Mouse (Mus musculus) embryonic facial prominence, embryonic 14.5 days (tissue): Measurements from ENCODE around the gene Nid1. TPM values are rescaled to one million over a fixed set of nuclear protein-coding genes. Genes with fewer than 3 reads are reported as not detected.
A peak's percentile ranks its signal among the peaks of the same experiment; 100 is the strongest.
"Not testable (repeated sequence)": the region's sequence is repeated elsewhere in the genome, so short reads cannot be mapped to it uniquely, and the experiment has no call there.

ENCODE experiments used
- ATAC-seq: fragments of 200-750 bp; cut with Nextera tagmentation; 2 replicates; pipeline ENCODE4 v1.8.0; 2017; ENCODE audit warnings: low read depth, moderate number of reproducible peaks, moderate TSS enrichment
- DNase-seq: peaks from one replicate; pipeline ENCODE4 v3.0.0-alpha.2; 2015; ENCODE audit warnings: low spot score
- H3K27ac ChIP-seq: fragments of 300-500 bp; sonication (generic); replicated peaks from 2 replicates; pipeline ENCODE4 v1.5.1; 2014; ENCODE audit warnings: low read depth, mild to moderate bottlenecking, low read length, moderate library complexity
- H3K27me3 ChIP-seq: fragments of 300-500 bp; sonication (generic); replicated peaks from 2 replicates; pipeline ENCODE4 v1.6.1; 2014; ENCODE audit warnings: low read length; ENCODE audit not compliant: control insufficient read depth, insufficient read depth
- H3K36me3 ChIP-seq: fragments of 300-500 bp; sonication (generic); 2 replicates; pipeline ENCODE4 v1.6.1; 2014; ENCODE audit warnings: low read length, mixed read lengths; ENCODE audit not compliant: control insufficient read depth, insufficient read depth
- H3K4me1 ChIP-seq: fragments of 300-500 bp; sonication (generic); 2 replicates; pipeline ENCODE4 v1.6.1; 2014; ENCODE audit warnings: antibody characterized with exemption, low read length; ENCODE audit not compliant: control insufficient read depth, insufficient read depth
- H3K4me2 ChIP-seq: fragments of 300-500 bp; sonication (generic); 2 replicates; pipeline ENCODE4 v1.6.1; 2014; ENCODE audit warnings: low read depth, mild to moderate bottlenecking, low read length, moderate library complexity, mixed read lengths
- H3K4me3 ChIP-seq: fragments of 300-500 bp; sonication (generic); 2 replicates; pipeline ENCODE4 v1.5.1; 2014; ENCODE audit warnings: low read depth, mild to moderate bottlenecking, low read length
- H3K9ac ChIP-seq: fragments of 300-500 bp; sonication (generic); 2 replicates; pipeline ENCODE4 v1.6.1; 2014; ENCODE audit warnings: low read depth, mild to moderate bottlenecking, low read length, moderate library complexity, mixed read lengths
- H3K9me3 ChIP-seq: fragments of 300-500 bp; sonication (generic); 2 replicates; pipeline ENCODE4 v1.6.1; 2016; ENCODE audit warnings: low read length; ENCODE audit not compliant: control insufficient read depth
- WGBS: fragments of 180-500 bp; shearing (Covaris S2); extraction: QIAGEN DNeasy Blood & Tissue Kit; methylation state at CpG from one replicate; pipeline ENCODE4 v1.1.7; 2014; 5-methylcytosine and 5-hydroxymethylcytosine counted together
- polyA plus RNA-seq: library from polyadenylated mRNA; unstranded; fragments of >200 nt; fragmentation: Nextera tagmentation; extraction: Ambion mirVana; gene quantifications from 2 replicates; pipeline ENCODE4 v1.2.1, GENCODE M21; 2014

The Nid1 gene
- polyA plus RNA-seq, 1 experiment from 2014 or later: 142 TPM

- H3K36me3 ChIP-seq: no peaks in the 10 kb centered on the region
- H3K4me1 ChIP-seq: no peaks in the 10 kb centered on the region
- DNase-seq (no peak), ATAC-seq (no peak)
- no peaks in the 10 kb centered on the region for H3K9me3 ChIP-seq
- no peak overlapping the region for H3K27ac ChIP-seq
- H3K4me2 ChIP-seq: no peak overlapping the region
- H3K4me3 ChIP-seq: no peak overlapping the region
- no peaks in the 10 kb centered on the region for H3K27me3 ChIP-seq
- WGBS: 68% methylated on average over 2 of the region's 2 CpGs
- H3K9ac ChIP-seq: no peak overlapping the region
These were observed 23.3 kb downstream of the Nid1 start for GRCm38 (mm10) chr13:13460521-13461138.

GRCm38 (mm10) chr13:13461446-13462192, 24.3 kb downstream of the Nid1 start:
- no peak for DNase-seq
- H3K4me2 ChIP-seq: no peak overlapping the region

DNA sequence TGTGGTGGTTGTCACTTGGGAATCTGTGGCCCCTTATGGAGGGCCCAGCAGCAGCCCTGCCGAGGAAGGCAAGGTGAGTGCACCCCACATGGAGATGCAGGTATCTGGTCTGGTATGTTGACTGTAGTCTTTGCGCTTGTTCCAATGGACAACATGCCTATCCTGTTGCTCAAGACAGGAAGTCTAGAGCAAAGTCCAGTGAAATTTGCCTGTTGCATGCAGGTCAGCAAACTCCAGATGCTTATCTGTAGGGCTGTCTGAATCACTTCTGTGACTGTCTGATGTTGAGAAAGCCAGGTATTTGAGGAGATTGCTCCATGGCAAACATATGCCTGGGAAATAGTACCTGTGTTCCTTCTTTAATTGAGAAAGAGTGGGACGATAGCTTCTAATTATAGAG, 26.6 kb downstream of the Nid1 start:
- no peaks in the 10 kb centered on the region for H3K9me3 ChIP-seq
- H3K36me3 ChIP-seq: 0 out of 2 replicates have a peak, but pooled peaks cover 4% of the 10 kb centered on the region
- ATAC-seq: no peak
- no peak overlapping the region for H3K4me2 ChIP-seq
- no peak for DNase-seq
- no peaks in the 10 kb centered on the region for H3K4me1 ChIP-seq
- H3K27me3 ChIP-seq: no peaks in the 10 kb centered on the region
- H3K4me3 ChIP-seq: no peak overlapping the region
- H3K27ac ChIP-seq: no peak overlapping the region
- H3K9ac ChIP-seq: no peak overlapping the region
- WGBS: 98% methylated on average over 3 of the region's 3 CpGs

More at GRCm38 (mm10) chr13:13461446-13462192, 24.3 kb downstream of the Nid1 start:
- Histone ChIP-seq H3K4me3 (no peak overlapping the region), H3K27ac (no peak overlapping the region), H3K36me3 (no peaks in the 10 kb centered on the region), H3K27me3 (no peaks in the 10 kb centered on the region), H3K4me1 (no peaks in the 10 kb centered on the region), H3K9me3 (no peaks in the 10 kb centered on the region), H3K9ac (no peak overlapping the region)
- 71% methylated on average over 4 of the region's 4 CpGs for WGBS
- ATAC-seq: 0 out of 2 replicates have a peak, but pooled peaks have one; percentile 31

- H3K4me2 ChIP-seq, H3K27ac ChIP-seq, ATAC-seq, H3K27me3 ChIP-seq, H3K4me3 ChIP-seq, H3K9me3 ChIP-seq, H3K4me1 ChIP-seq, H3K36me3 ChIP-seq, H3K9ac ChIP-seq, DNase-seq: not testable (repeated sequence)
These were observed 29.9 kb downstream of the Nid1 start for GRCm38 (mm10) chr13:13467249-13467648.

GRCm38 (mm10) chr13:13468513-13468912, 31.2 kb downstream of the Nid1 start:
- no peak for DNase-seq
- Histone ChIP-seq H3K4me3 (no peak overlapping the region), H3K27ac (no peak overlapping the region), H3K4me1 (no peaks in the 10 kb centered on the region), H3K9ac (no peak overlapping the region), H3K4me2 (no peak overlapping the region), H3K27me3 (no peaks in the 10 kb centered on the region), H3K9me3 (no peaks in the 10 kb centered on the region), H3K36me3 (0 out of 2 replicates have a peak, but pooled peaks cover 4% of the 10 kb centered on the region)
- no peak for ATAC-seq
- 78% methylated on average over 4 of the region's 4 CpGs for WGBS

- ATAC-seq (no peak), DNase-seq (no peak)
- no peak overlapping the region for H3K9ac ChIP-seq
- H3K9me3 ChIP-seq: no peaks in the 10 kb centered on the region
- peaks cover 2% of the 10 kb centered on the region; the same call in 1 of the 2 replicates for H3K4me1 ChIP-seq
- 0 out of 2 replicates have a peak, but pooled peaks cover 10% of the 10 kb centered on the region for H3K36me3 ChIP-seq
- H3K27ac ChIP-seq: no peak overlapping the region
- no peak overlapping the region for H3K4me2 ChIP-seq
- H3K4me3 ChIP-seq: no peak overlapping the region
- H3K27me3 ChIP-seq: no peaks in the 10 kb centered on the region
- WGBS: 80% methylated on average over 3 of the region's 3 CpGs
These were observed 34.0 kb downstream of the Nid1 start for GRCm38 (mm10) chr13:13471334-13471757.

- not testable (repeated sequence) for H3K27me3 ChIP-seq, DNase-seq, H3K27ac ChIP-seq, ATAC-seq, H3K4me1 ChIP-seq, H3K4me3 ChIP-seq, H3K4me2 ChIP-seq, H3K9me3 ChIP-seq, H3K9ac ChIP-seq
- H3K36me3 ChIP-seq: peaks cover 15% of the 10 kb centered on the region; the same call in 1 of the 2 replicates
- WGBS: 64% methylated on average over 2 of the region's 3 CpGs
These were observed 37.1 kb downstream of the Nid1 start for GRCm38 (mm10) chr13:13474464-13474863.

- peaks cover 15% of the 10 kb centered on the region; the same call in 1 of the 2 replicates for H3K36me3 ChIP-seq
- peaks cover 2% of the 10 kb centered on the region; the same call in 1 of the 2 replicates for H3K4me1 ChIP-seq
- WGBS: 31% methylated on average over 2 of the region's 2 CpGs
- peak; percentile 55 for ATAC-seq
- DNase-seq: peak; percentile 36
- H3K4me2 ChIP-seq: no peak overlapping the region
- H3K27ac ChIP-seq: no peak overlapping the region
- H3K27me3 ChIP-seq: no peaks in the 10 kb centered on the region
- no peak overlapping the region for H3K4me3 ChIP-seq
- H3K9me3 ChIP-seq: no peaks in the 10 kb centered on the region
- no peak overlapping the region for H3K9ac ChIP-seq
These were observed 37.6 kb downstream of the Nid1 start for GRCm38 (mm10) chr13:13474991-13475390.
